Mouse (Mus musculus): Measurements from ENCODE around the gene C2cd5.

DNA sequence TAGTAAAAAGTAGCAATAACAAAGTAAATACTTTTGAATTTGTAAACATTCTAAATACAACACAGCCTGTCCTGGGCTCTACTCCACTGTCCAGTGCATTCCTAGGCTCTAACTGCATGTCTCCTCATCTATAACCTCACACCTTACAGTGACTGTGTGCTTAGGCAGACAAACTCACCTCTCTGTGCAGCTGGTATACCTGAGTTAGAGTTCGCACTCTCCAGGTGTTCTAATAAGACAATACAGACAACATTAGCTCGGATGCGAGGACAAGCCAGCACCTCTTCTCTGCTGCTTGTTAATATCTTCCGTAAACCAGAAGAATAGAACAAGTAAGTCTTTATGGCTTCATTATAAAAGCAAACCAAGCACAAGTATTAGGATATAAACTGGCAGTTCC, 79.8 kb downstream of the C2cd5 start:
- TF ChIP-seq CTCF (IDR thresholded peaks at IDR 0.05; ENCODE audit: extremely low read depth, insufficient read depth, low read length) (no peak), POLR2A (IDR thresholded peaks at IDR 0.05; ENCODE audit: extremely low read depth, insufficient read depth, low read length) (no peak)
